Mouse (Mus musculus): ENCODE data around the gene Cryba4. TPM values are rescaled to one million over a fixed set of nuclear protein-coding genes. Genes with fewer than 3 reads are reported as not detected.

Gene Cryba4
- total and polyA plus RNA-seq, 3 experiments = 5.3 to 14.4 (median 7.1) TPM

DNA sequence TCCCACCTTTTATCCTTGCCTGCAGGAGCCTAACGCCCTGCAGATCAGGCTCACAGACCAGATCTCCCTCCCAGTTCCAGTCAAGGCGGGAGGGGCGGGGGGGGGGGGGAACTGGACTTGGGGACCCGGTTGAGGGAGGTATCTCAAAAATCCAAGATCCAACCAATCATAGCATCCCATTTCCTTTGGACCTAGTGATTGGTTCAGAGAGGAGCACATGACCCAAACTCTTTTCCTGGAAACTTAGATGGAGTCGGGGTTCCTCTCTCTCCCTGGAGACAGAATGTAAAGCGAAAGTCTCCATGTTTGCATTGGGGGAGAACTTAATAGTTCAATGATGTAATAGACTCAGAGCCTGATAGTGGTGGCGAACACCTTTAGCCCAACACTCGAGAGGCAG is 4.9 kb downstream of the Cryba4 start:
- 59% methylated on average over 8 of the region's 8 CpGs for WGBS
- no peak overlapping the region for H3K27ac ChIP-seq
- TF ChIP-seq CTCF (IDR thresholded peaks at IDR 0.05) (no peak), POLR2A (IDR thresholded peaks at IDR 0.05; ENCODE audit: insufficient read depth, low read depth, low read length) (no peak), EP300 (IDR thresholded peaks at IDR 0.05; ENCODE audit: insufficient read depth, low read depth, low read length) (no peak)
- intact Hi-C loops (cut with DNase I) = no loop called here
- no peak overlapping the region for H3K4me3 ChIP-seq
- H3K79me2 ChIP-seq (replicated peaks; ENCODE audit: control insufficient read depth, insufficient read depth, low read length) = no peaks in the 10 kb centered on the region
- DNase-seq = no peak
- H3K4me1 ChIP-seq (ENCODE audit: control insufficient read depth, insufficient read depth, low read length) = peaks cover 16% of the 10 kb centered on the region
- H3K36me3 ChIP-seq (ENCODE audit: control insufficient read depth, insufficient read depth, low read length) = no peaks in the 10 kb centered on the region
- H3K27me3 ChIP-seq (ENCODE audit: control insufficient read depth, insufficient read depth, low read length) = no peaks in the 10 kb centered on the region
- H3K9ac ChIP-seq (ENCODE audit: low read depth, low read length) = no peak overlapping the region

GRCm38 (mm10) chr5:112244890-112245615 is 7.3 kb downstream of the Cryba4 start:
- DNase-seq = no peak
- WGBS = 65% methylated on average over 8 of the region's 8 CpGs
- Histone ChIP-seq H3K4me1 (ENCODE audit: control insufficient read depth, insufficient read depth, low read length) (peaks cover 6% of the 10 kb centered on the region; the same call in 1 of the 2 replicates), H3K9ac (ENCODE audit: low read depth, low read length) (no peak overlapping the region), H3K79me2 (replicated peaks; ENCODE audit: control insufficient read depth, insufficient read depth, low read length) (no peaks in the 10 kb centered on the region), H3K27ac (no peak overlapping the region), H3K36me3 (ENCODE audit: control insufficient read depth, insufficient read depth, low read length) (no peaks in the 10 kb centered on the region), H3K27me3 (ENCODE audit: control insufficient read depth, insufficient read depth, low read length) (no peaks in the 10 kb centered on the region), H3K4me3 (no peak overlapping the region)
- TF ChIP-seq EP300 (IDR thresholded peaks at IDR 0.05; ENCODE audit: insufficient read depth, low read depth, low read length) (no peak), POLR2A (IDR thresholded peaks at IDR 0.05; ENCODE audit: insufficient read depth, low read depth, low read length) (no peak), CTCF (IDR thresholded peaks at IDR 0.05) (no peak)
- intact Hi-C loops (cut with DNase I) = no loop called here

GRCm38 (mm10) chr5:112244275-112244562 is 8.1 kb downstream of the Cryba4 start:
- no peak for DNase-seq
- no peaks in the 10 kb centered on the region for H3K36me3 ChIP-seq (ENCODE audit: control insufficient read depth, insufficient read depth, low read length)
- TF ChIP-seq POLR2A (IDR thresholded peaks at IDR 0.05; ENCODE audit: insufficient read depth, low read depth, low read length) (no peak), CTCF (IDR thresholded peaks at IDR 0.05) (no peak)
- no peak overlapping the region for H3K9ac ChIP-seq (ENCODE audit: low read depth, low read length)
- no peak overlapping the region for H3K27ac ChIP-seq
- no peaks in the 10 kb centered on the region for H3K4me1 ChIP-seq (ENCODE audit: control insufficient read depth, insufficient read depth, low read length)
- intact Hi-C loops (cut with DNase I) = no loop called here
- WGBS = 42% methylated on average over 1 of the region's 1 CpGs
- H3K27me3 ChIP-seq (ENCODE audit: control insufficient read depth, insufficient read depth, low read length) = no peaks in the 10 kb centered on the region
- H3K4me3 ChIP-seq = no peak overlapping the region
- no peaks in the 10 kb centered on the region for H3K79me2 ChIP-seq (replicated peaks; ENCODE audit: control insufficient read depth, insufficient read depth, low read length)

- Histone ChIP-seq H3K4me1 (ENCODE audit: control insufficient read depth, insufficient read depth, low read length) (no peaks in the 10 kb centered on the region), H3K27me3 (ENCODE audit: control insufficient read depth, insufficient read depth, low read length) (no peaks in the 10 kb centered on the region), H3K79me2 (replicated peaks; ENCODE audit: control insufficient read depth, insufficient read depth, low read length) (no peaks in the 10 kb centered on the region), H3K9ac (ENCODE audit: low read depth, low read length) (no peak overlapping the region), H3K36me3 (ENCODE audit: control insufficient read depth, insufficient read depth, low read length) (no peaks in the 10 kb centered on the region), H3K27ac (no peak overlapping the region), H3K4me3 (no peak overlapping the region)
- no peak for DNase-seq
- WGBS = 26% methylated on average over 10 of the region's 10 CpGs
- TF ChIP-seq EP300 (IDR thresholded peaks at IDR 0.05; ENCODE audit: insufficient read depth, low read depth, low read length) = no peak
- TF ChIP-seq CTCF (IDR thresholded peaks at IDR 0.05) = no peak
- no peak for TF ChIP-seq POLR2A (IDR thresholded peaks at IDR 0.05; ENCODE audit: insufficient read depth, low read depth, low read length)
- intact Hi-C loops (cut with DNase I) = no loop called here
Measured at GRCm38 (mm10) chr5:112243539-112244274, 8.6 kb downstream of the Cryba4 start.

- no peak for DNase-seq
- intact Hi-C loops (cut with DNase I) = no loop called here
- Histone ChIP-seq H3K27ac (no peak overlapping the region; the same call in 1 of the 2 replicates), H3K36me3 (ENCODE audit: control insufficient read depth, insufficient read depth, low read length) (no peaks in the 10 kb centered on the region), H3K4me1 (ENCODE audit: control insufficient read depth, insufficient read depth, low read length) (no peaks in the 10 kb centered on the region), H3K9ac (ENCODE audit: low read depth, low read length) (no peak overlapping the region), H3K27me3 (ENCODE audit: control insufficient read depth, insufficient read depth, low read length) (no peaks in the 10 kb centered on the region), H3K4me3 (no peak overlapping the region), H3K79me2 (replicated peaks; ENCODE audit: control insufficient read depth, insufficient read depth, low read length) (no peaks in the 10 kb centered on the region)
- 53% methylated on average over 5 of the region's 5 CpGs for WGBS
- TF ChIP-seq POLR2A (IDR thresholded peaks at IDR 0.05; ENCODE audit: insufficient read depth, low read depth, low read length) = no peak
- no peak for TF ChIP-seq CTCF (IDR thresholded peaks at IDR 0.05)
- TF ChIP-seq EP300 (IDR thresholded peaks at IDR 0.05; ENCODE audit: insufficient read depth, low read depth, low read length) = no peak
Measured at GRCm38 (mm10) chr5:112243041-112243440, 9.3 kb downstream of the Cryba4 start.

DNA sequence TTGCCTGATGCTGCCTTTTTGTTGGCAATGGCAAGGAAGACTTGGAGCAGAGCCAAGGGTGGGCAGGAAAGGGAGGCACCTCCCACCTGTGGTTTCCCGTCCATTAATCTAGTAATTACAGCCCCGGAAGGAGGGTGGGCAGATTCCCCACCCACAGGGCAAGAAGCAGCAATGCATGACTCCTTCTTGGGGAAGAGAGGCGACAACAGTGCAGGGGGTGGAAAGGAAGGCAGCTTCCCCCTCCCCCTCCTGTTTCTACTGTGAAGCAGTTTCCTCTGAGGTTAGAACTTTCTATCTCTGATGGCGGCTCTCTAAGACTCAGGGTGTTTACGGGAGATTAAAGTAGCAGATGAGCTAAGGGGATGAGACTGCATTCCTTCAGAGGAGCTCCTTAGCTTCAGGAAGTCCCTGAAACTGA is 9.9 kb downstream of the Cryba4 start:
- Histone ChIP-seq H3K27me3 (ENCODE audit: control insufficient read depth, insufficient read depth, low read length) (peaks cover 2% of the 10 kb centered on the region; the same call in 1 of the 2 replicates), H3K4me1 (ENCODE audit: control insufficient read depth, insufficient read depth, low read length) (no peaks in the 10 kb centered on the region), H3K79me2 (replicated peaks; ENCODE audit: control insufficient read depth, insufficient read depth, low read length) (no peaks in the 10 kb centered on the region), H3K36me3 (ENCODE audit: control insufficient read depth, insufficient read depth, low read length) (no peaks in the 10 kb centered on the region), H3K27ac (peak overlapping the region; percentile 47), H3K4me3 (no peak overlapping the region), H3K9ac (ENCODE audit: low read depth, low read length) (no peak overlapping the region)
- no peak for TF ChIP-seq EP300 (IDR thresholded peaks at IDR 0.05; ENCODE audit: insufficient read depth, low read depth, low read length)
- no peak for TF ChIP-seq POLR2A (IDR thresholded peaks at IDR 0.05; ENCODE audit: insufficient read depth, low read depth, low read length)
- no peak for TF ChIP-seq CTCF (IDR thresholded peaks at IDR 0.05)
- intact Hi-C loops (cut with DNase I) = no loop called here
- peak; percentile 57 to 66 for DNase-seq
- WGBS = 61% methylated on average over 5 of the region's 5 CpGs

Measured in heart, adult 2 months (tissue).